Mouse (Mus musculus): ENCODE results near the gene Olfr825.
"Not testable (repeated sequence)": the region's sequence is repeated elsewhere in the genome, so short reads cannot be mapped to it uniquely, and the experiment has no call there.

The Olfr825 gene

DNA sequence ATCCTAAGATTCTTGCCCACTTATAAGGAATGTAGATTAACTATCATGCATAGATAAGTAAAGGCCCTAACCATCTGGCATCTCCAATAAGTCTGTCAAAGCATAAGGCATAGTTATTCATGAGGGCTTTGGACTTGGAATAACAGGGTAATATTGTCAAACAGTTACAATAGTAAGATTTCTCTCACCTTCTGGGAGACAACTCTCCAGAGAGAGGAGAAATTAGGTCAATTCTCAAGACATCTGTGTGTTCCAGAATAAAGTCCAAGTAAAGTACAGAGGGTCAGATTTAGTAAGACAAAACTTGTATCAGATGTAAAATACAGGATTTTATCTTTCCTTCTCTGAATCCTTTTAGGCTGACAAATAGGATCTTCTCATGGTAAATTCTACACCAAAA is at the start of gene Olfr825:
Gene Olfr825, minus strand, starts transcription at position 101 of the 400 bp plus-strand sequence.
- in situ Hi-C loops (cut with MseI, MboI), result no loop called here

DNA sequence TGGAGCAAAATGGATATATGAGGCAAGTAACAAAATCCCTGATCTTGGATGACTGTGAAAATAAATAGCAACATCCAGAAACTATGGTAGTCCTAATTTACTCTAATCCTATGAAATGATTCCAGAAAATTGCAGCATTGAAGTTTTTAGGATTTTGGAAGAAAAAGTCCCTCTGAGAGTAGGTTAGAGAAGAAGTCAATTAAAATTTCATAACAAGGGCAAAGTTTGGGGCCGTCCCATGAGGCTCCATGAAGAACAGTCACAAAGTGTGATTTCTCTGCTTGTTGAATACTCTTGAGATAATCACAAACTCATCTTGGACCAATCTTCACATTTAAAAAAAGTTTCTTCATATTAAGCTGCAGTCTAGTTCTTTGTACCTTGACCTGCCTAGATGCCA is 47.7 kb upstream of the Olfr825 start, which contains the start of gene Olfr827:
Gene Olfr827, minus strand, starts transcription at position 101 of the 400 bp plus-strand sequence.
- in situ Hi-C loops (cut with MseI, MboI), result no loop called here

DNA sequence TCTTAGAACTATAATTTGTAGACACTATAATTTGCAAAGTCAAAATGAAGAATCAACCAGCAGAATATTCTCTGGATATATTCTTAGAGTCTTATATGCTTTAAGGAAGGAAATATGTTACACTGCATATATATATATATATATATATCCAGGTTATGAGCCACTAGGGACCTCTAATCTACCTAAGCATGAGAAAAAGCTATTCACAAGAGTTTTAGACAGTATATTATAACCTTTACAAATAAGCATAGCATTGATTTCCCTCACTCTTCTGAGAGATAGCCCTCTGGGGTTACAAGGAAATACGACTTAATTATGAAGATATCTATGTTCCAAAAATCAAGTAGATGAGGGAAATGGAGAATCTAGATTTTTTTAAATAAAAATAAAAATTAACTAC is 17.5 kb upstream of the Olfr825 start, which contains the start of gene Olfr826:
Gene Olfr826, minus strand, starts transcription at position 101 of the 400 bp plus-strand sequence.
- in situ Hi-C loops (cut with MseI, MboI), result no loop called here

GRCm38 (mm10) chr10:130165196-130165595 is 1.4 kb downstream of the Olfr825 start:
- in situ Hi-C loops (cut with MseI, MboI), result no loop called here

GRCm38 (mm10) chr10:130144121-130144520 is 22.4 kb downstream of the Olfr825 start:
- in situ Hi-C loops (cut with MseI, MboI), result no loop called here

GRCm38 (mm10) chr10:130142481-130142880 is 24.1 kb downstream of the Olfr825 start:
- in situ Hi-C loops (cut with MseI, MboI), result not testable (repeated sequence)

- in situ Hi-C loops (cut with MseI, MboI), result no loop called here
These were observed 31.8 kb downstream of the Olfr825 start for GRCm38 (mm10) chr10:130134811-130135210.

DNA sequence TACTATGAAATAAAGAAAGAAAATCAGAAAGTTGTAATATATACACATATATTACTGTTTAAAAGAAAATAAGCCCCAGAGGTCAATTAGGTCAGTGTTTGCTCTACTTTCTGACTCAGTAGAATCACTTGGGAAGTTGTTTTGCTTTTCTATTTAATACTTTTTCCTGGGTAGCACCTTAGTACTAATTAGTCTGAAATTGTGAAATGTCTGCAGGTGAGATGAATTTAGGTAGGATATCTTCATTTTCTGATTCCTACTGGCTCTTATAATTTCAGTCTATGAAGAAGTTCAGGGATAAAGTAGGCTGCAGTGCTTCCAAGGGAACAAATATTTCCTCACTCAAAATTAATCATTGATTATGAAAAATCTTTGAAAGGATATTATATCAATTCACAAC is 36.7 kb downstream of the Olfr825 start, which contains the start of gene Olfr824:
Gene Olfr824, minus strand, starts transcription at position 101 of the 400 bp plus-strand sequence.
- in situ Hi-C loops (cut with MseI, MboI), result not testable (repeated sequence)

GRCm38 (mm10) chr10:130116045-130116444 is 50.5 kb downstream of the Olfr825 start:
- in situ Hi-C loops (cut with MseI, MboI), result not testable (repeated sequence)

DNA sequence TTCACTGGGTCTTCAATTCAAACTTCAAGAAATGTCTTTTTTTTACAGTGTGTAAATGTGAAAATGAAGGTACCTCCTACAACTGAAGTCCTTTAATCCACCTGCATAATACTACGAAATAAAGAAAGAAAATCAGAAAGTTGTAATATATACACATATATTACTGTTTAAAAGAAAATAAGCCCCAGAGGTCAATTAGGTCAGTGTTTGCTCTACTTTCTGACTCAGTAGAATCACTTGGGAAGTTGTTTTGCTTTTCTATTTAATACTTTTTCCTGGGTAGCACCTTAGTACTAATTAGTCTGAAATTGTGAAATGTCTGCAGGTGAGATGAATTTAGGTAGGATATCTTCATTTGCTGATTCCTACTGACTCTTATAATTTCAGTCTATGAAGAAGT is 51.3 kb downstream of the Olfr825 start, which contains the start of gene Olfr823:
Gene Olfr823, minus strand, starts transcription at position 101 of the 400 bp plus-strand sequence.
- in situ Hi-C loops (cut with MseI, MboI), result not testable (repeated sequence)

All from mouse trophoblast stem cell (cell line).